Mouse (Mus musculus) MEL (cell line): ENCODE measurements at regions not wholly inside any gene's neighbourhood (a gene's known extent, or its start where the extent isn't known, plus 50 kb on each side); places are given as distances from the start of the nearest gene placed in this dataset.

ENCODE experiments used
- DNase-seq: peaks from one replicate; pipeline ENCODE4 v3.0.0; 2011; ENCODE audit warnings: low read depth, low spot score
- H3K27ac ChIP-seq: 2 replicates; pipeline ENCODE4 v1.5.1; 2012; ENCODE audit warnings: low read depth, mild to moderate bottlenecking, control low read depth, low read length, moderate library complexity; ENCODE audit not compliant: control insufficient read depth
- H3K27me3 ChIP-seq, 2 experiments: fragments of 150-350 bp in 1 of 2; sonication (generic) in 1 of 2; 2 replicates each; pipeline ENCODE4 v1.6.1; 2012; ENCODE audit warnings: low read length in 2 of 2, mild to moderate bottlenecking in 2 of 2, improper control_type of control experiment in 1 of 2, moderate library complexity in 1 of 2; ENCODE audit not compliant: insufficient read depth in 2 of 2, control insufficient read depth in 1 of 2
- H3K36me3 ChIP-seq, 2 experiments: 2 replicates each; pipeline ENCODE4 v1.6.1; 2012 to 2014; ENCODE audit warnings: low read length in 2 of 2, improper control_type of control experiment in 1 of 2, inconsistent platforms in 1 of 2, mild to moderate bottlenecking in 1 of 2; ENCODE audit not compliant: insufficient read depth in 2 of 2, control insufficient read depth in 1 of 2
- H3K4me1 ChIP-seq, 2 experiments: fragments of 150-350 bp in 1 of 2; sonication (generic) in 1 of 2; 2 replicates each; pipeline ENCODE4 v1.6.1; 2012; ENCODE audit warnings: low read length in 2 of 2, improper control_type of control experiment in 1 of 2, mild to moderate bottlenecking in 1 of 2; ENCODE audit not compliant: insufficient read depth in 2 of 2, control insufficient read depth in 1 of 2
- H3K4me3 ChIP-seq, 2 experiments: fragments of 150-350 bp in 1 of 2; sonication (generic) in 1 of 2; 2 replicates each; pipeline ENCODE4 v1.5.1; 2012; ENCODE audit warnings: low read depth in 2 of 2, low read length in 2 of 2, mild to moderate bottlenecking in 2 of 2, moderate library complexity in 2 of 2, control low read depth in 1 of 2, improper control_type of control experiment in 1 of 2; ENCODE audit not compliant: control insufficient read depth in 1 of 2, insufficient read depth in 1 of 2
- H3K79me2 ChIP-seq: 2 replicates; pipeline ENCODE4 v1.6.1; 2012; ENCODE audit warnings: mild to moderate bottlenecking, low read length, moderate library complexity; ENCODE audit not compliant: control insufficient read depth, poor library complexity, insufficient read depth
- H3K9ac ChIP-seq: 2 replicates; pipeline ENCODE4 v1.6.1; 2012; ENCODE audit warnings: low read depth, mild to moderate bottlenecking, control low read depth, low read length, moderate library complexity; ENCODE audit not compliant: control insufficient read depth, poor library complexity, severe bottlenecking
- H3K9me3 ChIP-seq: fragments of 150-350 bp; sonication (generic); replicated peaks from 2 replicates; pipeline ENCODE4 v1.6.1; 2012; ENCODE audit warnings: mild to moderate bottlenecking, low read length, improper control_type of control experiment, moderate library complexity; ENCODE audit not compliant: insufficient read depth
- BHLHE40 ChIP-seq: IDR thresholded peaks from 2 replicates; pipeline ENCODE4 v1.6.1; 2012; ENCODE audit warnings: low read depth, mild to moderate bottlenecking, inconsistent platforms, low read length, improper control_type of control experiment, borderline replicate concordance
- CHD1 ChIP-seq: IDR thresholded peaks from 2 replicates; pipeline ENCODE4 v1.6.1; 2012; ENCODE audit warnings: low read depth, mild to moderate bottlenecking, inconsistent platforms, low read length, improper control_type of control experiment
- CTCF ChIP-seq, 3 experiments: IDR thresholded peaks in 2 of 3; conservative IDR thresholded peaks in 1 of 3; 2 replicates each; pipeline ENCODE4 v1.5.1; 2011 to 2012; ENCODE audit warnings: low read length in 3 of 3, low read depth in 2 of 3, mild to moderate bottlenecking in 2 of 3, improper control_type of control experiment in 1 of 3, inconsistent platforms in 1 of 3, mixed read lengths in 1 of 3, moderate library complexity in 1 of 3; ENCODE audit not compliant: control insufficient read depth in 1 of 3, insufficient read depth in 1 of 3, poor library complexity in 1 of 3, severe bottlenecking in 1 of 3
- E2F4 ChIP-seq: IDR thresholded peaks from 2 replicates; pipeline ENCODE4 v1.6.1; 2011; ENCODE audit warnings: low read depth, low read length, improper control_type of control experiment, borderline replicate concordance
- MAFK ChIP-seq: IDR thresholded peaks from 2 replicates; pipeline ENCODE4 v1.6.1; 2011; ENCODE audit warnings: low read depth, mild to moderate bottlenecking, low read length, improper control_type of control experiment, borderline replicate concordance
- MAX ChIP-seq: IDR thresholded peaks from 2 replicates; pipeline ENCODE4 v1.6.1; 2011; ENCODE audit warnings: low read length, improper control_type of control experiment
- MAZ ChIP-seq: IDR thresholded peaks from 2 replicates; pipeline ENCODE4 v1.6.1; 2012; ENCODE audit warnings: low read depth, mild to moderate bottlenecking, inconsistent platforms, low read length, improper control_type of control experiment
- MEF2A ChIP-seq: IDR thresholded peaks from 2 replicates; pipeline ENCODE4 v1.6.1; 2014; ENCODE audit warnings: low read depth, mild to moderate bottlenecking, inconsistent platforms, low read length, improper control_type of control experiment; ENCODE audit not compliant: poor library complexity, insufficient replicate concordance, severe bottlenecking; ENCODE audit errors: extremely low read depth
- MYB ChIP-seq: IDR thresholded peaks from 2 replicates; pipeline ENCODE4 v1.6.1; 2011; ENCODE audit warnings: mild to moderate bottlenecking, low read depth, low read length, improper control_type of control experiment
- POLR2A ChIP-seq, 2 experiments: IDR thresholded peaks; 2 replicates each; pipeline ENCODE4 v1.6.1; 2011 to 2012; ENCODE audit warnings: low read length in 2 of 2, mild to moderate bottlenecking in 2 of 2, control low read depth in 1 of 2, improper control_type of control experiment in 1 of 2, low read depth in 1 of 2, moderate library complexity in 1 of 2; ENCODE audit not compliant: control insufficient read depth in 1 of 2, insufficient read depth in 1 of 2, poor library complexity in 1 of 2
- SIN3A ChIP-seq: IDR thresholded peaks from 2 replicates; pipeline ENCODE4 v1.6.1; 2012; ENCODE audit warnings: low read length, improper control_type of control experiment, inconsistent platforms
- ZC3H11A ChIP-seq: IDR thresholded peaks from 2 replicates; pipeline ENCODE4 v1.6.1; 2012; ENCODE audit warnings: low read depth, mild to moderate bottlenecking, inconsistent platforms, low read length, improper control_type of control experiment
- ZKSCAN1 ChIP-seq: IDR thresholded peaks from 2 replicates; pipeline ENCODE4 v1.6.1; 2012; ENCODE audit warnings: low read depth, mild to moderate bottlenecking, inconsistent platforms, low read length, improper control_type of control experiment, moderate library complexity

- H3K4me1 ChIP-seq = no peaks in the 10 kb centered on the region
- H3K9ac ChIP-seq = no peak overlapping the region
- H3K27ac ChIP-seq = no peak overlapping the region
- H3K36me3 ChIP-seq = no peaks in the 10 kb centered on the region
- H3K4me3 ChIP-seq = no peak overlapping the region
- H3K27me3 ChIP-seq = no peaks in the 10 kb centered on the region
- no peak for TF ChIP-seq MAZ
- no peak for DNase-seq
- no peaks in the 10 kb centered on the region for H3K79me2 ChIP-seq
- no peaks in the 10 kb centered on the region for H3K9me3 ChIP-seq
These were observed 82.8 kb upstream of the Gm26657 start for GRCm38 (mm10) chr4:56657046-56657445.

- Histone ChIP-seq H3K27ac (no peak overlapping the region), H3K27me3 (no peaks in the 10 kb centered on the region), H3K4me1 (no peaks in the 10 kb centered on the region), H3K9ac (no peak overlapping the region), H3K9me3 (no peaks in the 10 kb centered on the region), H3K79me2 (no peaks in the 10 kb centered on the region), H3K4me3 (no peak overlapping the region), H3K36me3 (no peaks in the 10 kb centered on the region)
- no peak for TF ChIP-seq POLR2A (IDR thresholded peaks at IDR 0.05; ENCODE audit: control insufficient read depth in 1 of 2, insufficient read depth in 1 of 2, low read depth in 1 of 2, low read length in 2 of 2, poor library complexity in 1 of 2)
- DNase-seq = no peak
These were observed 85.5 kb upstream of the Gm26657 start for GRCm38 (mm10) chr4:56654327-56654726.

- H3K4me1 ChIP-seq = no peaks in the 10 kb centered on the region
- H3K36me3 ChIP-seq = no peaks in the 10 kb centered on the region
- H3K9me3 ChIP-seq = no peaks in the 10 kb centered on the region
- TF ChIP-seq MAFK (no peak), BHLHE40 (no peak), CHD1 (no peak), CTCF (IDR thresholded peaks at IDR 0.05 in 2 of 3, conservative IDR thresholded peaks at IDR 0.05 in 1 of 3; ENCODE audit: control insufficient read depth in 1 of 3, insufficient read depth in 1 of 3, low read depth in 2 of 3, low read length in 3 of 3, poor library complexity in 1 of 3, severe bottlenecking in 1 of 3) (no peak), E2F4 (no peak), SIN3A (no peak), ZKSCAN1 (no peak), POLR2A (IDR thresholded peaks at IDR 0.05; ENCODE audit: control insufficient read depth in 1 of 2, insufficient read depth in 1 of 2, low read depth in 1 of 2, low read length in 2 of 2, poor library complexity in 1 of 2) (no peak)
- TF ChIP-seq, all 39 proteins: peak for 0
- DNase-seq = no peak
- Histone ChIP-seq H3K27ac (no peak overlapping the region), H3K9ac (no peak overlapping the region), H3K27me3 (no peaks in the 10 kb centered on the region), H3K4me3 (no peak overlapping the region), H3K79me2 (no peaks in the 10 kb centered on the region)
These were observed 87.1 kb upstream of the Gm26657 start for GRCm38 (mm10) chr4:56652819-56653218.

GRCm38 (mm10) chr4:56649731-56650130 is 90.1 kb upstream of the Gm26657 start:
- no peak overlapping the region for H3K27ac ChIP-seq
- H3K9ac ChIP-seq = no peak overlapping the region
- H3K36me3 ChIP-seq = no peaks in the 10 kb centered on the region
- no peaks in the 10 kb centered on the region for H3K9me3 ChIP-seq
- no peaks in the 10 kb centered on the region for H3K79me2 ChIP-seq
- no peak for TF ChIP-seq CTCF (IDR thresholded peaks at IDR 0.05 in 2 of 3, conservative IDR thresholded peaks at IDR 0.05 in 1 of 3; ENCODE audit: control insufficient read depth in 1 of 3, insufficient read depth in 1 of 3, low read depth in 2 of 3, low read length in 3 of 3, poor library complexity in 1 of 3, severe bottlenecking in 1 of 3)
- no peak for TF ChIP-seq MAX
- TF ChIP-seq BHLHE40 = no peak
- TF ChIP-seq CHD1 = no peak
- TF ChIP-seq MEF2A = no peak
- TF ChIP-seq MYB = no peak
- TF ChIP-seq ZC3H11A = no peak
- H3K4me3 ChIP-seq = no peak overlapping the region
- no peaks in the 10 kb centered on the region for H3K27me3 ChIP-seq
- H3K4me1 ChIP-seq = no peaks in the 10 kb centered on the region
- DNase-seq = no peak
